22 mouse cellular contexts compared by ENCODE assay signal in genomic region chr4:85889877-85890598, GRCm38 (mm10).
"Had no signal": no experiment of that assay in that cellular context is flagged by ENCODE, and none has a peak within 500 bp of the region (broad histone marks: within the 10 kb centered on the region; RNA-seq: fewer than 3 reads in every experiment).

No protein-coding gene starts in this region.

- H3K27ac ChIP-seq: limb, embryonic 10.5 days; limb, embryonic 13.5 days; liver, embryonic 12.5 days; liver, embryonic 15.5 days; lung, embryonic 15.5 days; midbrain, embryonic 10.5 days; midbrain, embryonic 13.5 days; neural tube, embryonic 13.5 days; stomach, embryonic 15.5 days had no signal

- H3K27me3 ChIP-seq: limb, embryonic 13.5 days; liver, embryonic 12.5 days; liver, embryonic 15.5 days; lung, embryonic 15.5 days; megakaryocyte, embryonic 14.5 days; midbrain, embryonic 13.5 days; neural tube, embryonic 13.5 days; stomach, embryonic 15.5 days had no signal

- H3K9ac ChIP-seq: limb, embryonic 13.5 days; liver, embryonic 12.5 days; liver, embryonic 15.5 days; lung, embryonic 15.5 days; midbrain, embryonic 13.5 days; neural tube, embryonic 13.5 days; stomach, embryonic 15.5 days had no signal

- H3K36me3 ChIP-seq: limb, embryonic 10.5 days; limb, embryonic 13.5 days; liver, embryonic 12.5 days; liver, embryonic 15.5 days; lung, embryonic 15.5 days; midbrain, embryonic 10.5 days; midbrain, embryonic 13.5 days; neural tube, embryonic 13.5 days; stomach, embryonic 15.5 days had no signal

- ATAC-seq: liver, embryonic 12.5 days; midbrain, embryonic 13.5 days had no signal

- DNase-seq: kidney, adult 18-20 months; kidney, adult 9 months; kidney, postnatal 14 days; kidney, postnatal 4 days; liver; lung, adult 18-20 months; lung, postnatal 10 days; lung, postnatal 36 days; retina, postnatal 1 day; right cerebral cortex, postnatal 25 days; spleen, adult 18-20 months; thymus, postnatal 25 days had no signal

- H3K4me2 ChIP-seq: limb, embryonic 13.5 days; liver, embryonic 12.5 days; liver, embryonic 15.5 days; lung, embryonic 15.5 days; midbrain, embryonic 13.5 days; neural tube, embryonic 13.5 days; stomach, embryonic 15.5 days had no signal

- H3K4me1 ChIP-seq: limb, embryonic 10.5 days; limb, embryonic 13.5 days; liver, embryonic 12.5 days; liver, embryonic 15.5 days; lung, embryonic 15.5 days; megakaryocyte, embryonic 14.5 days; midbrain, embryonic 10.5 days; midbrain, embryonic 13.5 days; neural tube, embryonic 13.5 days; stomach, embryonic 15.5 days had no signal

- H3K9me3 ChIP-seq: limb, embryonic 10.5 days; limb, embryonic 13.5 days; liver, embryonic 12.5 days; liver, embryonic 15.5 days; lung, embryonic 15.5 days; megakaryocyte, embryonic 14.5 days; midbrain, embryonic 10.5 days; midbrain, embryonic 13.5 days; neural tube, embryonic 13.5 days; stomach, embryonic 15.5 days had no signal

- H3K4me3 ChIP-seq: limb, embryonic 10.5 days; limb, embryonic 13.5 days; liver, embryonic 12.5 days; liver, embryonic 15.5 days; lung, embryonic 15.5 days; megakaryocyte, embryonic 14.5 days; midbrain, embryonic 10.5 days; midbrain, embryonic 13.5 days; neural tube, embryonic 13.5 days; stomach, embryonic 15.5 days had no signal
